Mouse (Mus musculus) kidney, postnatal 36 days (tissue): ENCODE data around the gene Dtnb.
"Not testable (repeated sequence)": the region's sequence is repeated elsewhere in the genome, so short reads cannot be mapped to it uniquely, and the experiment has no call there.

Experiments
- DNase-seq, 2 experiments: peaks; one replicate each; pipeline ENCODE4 v3.0.0; 2021 to 2022; ENCODE audit warnings: mixed read lengths in 2 of 2

Dtnb gene

DNA sequence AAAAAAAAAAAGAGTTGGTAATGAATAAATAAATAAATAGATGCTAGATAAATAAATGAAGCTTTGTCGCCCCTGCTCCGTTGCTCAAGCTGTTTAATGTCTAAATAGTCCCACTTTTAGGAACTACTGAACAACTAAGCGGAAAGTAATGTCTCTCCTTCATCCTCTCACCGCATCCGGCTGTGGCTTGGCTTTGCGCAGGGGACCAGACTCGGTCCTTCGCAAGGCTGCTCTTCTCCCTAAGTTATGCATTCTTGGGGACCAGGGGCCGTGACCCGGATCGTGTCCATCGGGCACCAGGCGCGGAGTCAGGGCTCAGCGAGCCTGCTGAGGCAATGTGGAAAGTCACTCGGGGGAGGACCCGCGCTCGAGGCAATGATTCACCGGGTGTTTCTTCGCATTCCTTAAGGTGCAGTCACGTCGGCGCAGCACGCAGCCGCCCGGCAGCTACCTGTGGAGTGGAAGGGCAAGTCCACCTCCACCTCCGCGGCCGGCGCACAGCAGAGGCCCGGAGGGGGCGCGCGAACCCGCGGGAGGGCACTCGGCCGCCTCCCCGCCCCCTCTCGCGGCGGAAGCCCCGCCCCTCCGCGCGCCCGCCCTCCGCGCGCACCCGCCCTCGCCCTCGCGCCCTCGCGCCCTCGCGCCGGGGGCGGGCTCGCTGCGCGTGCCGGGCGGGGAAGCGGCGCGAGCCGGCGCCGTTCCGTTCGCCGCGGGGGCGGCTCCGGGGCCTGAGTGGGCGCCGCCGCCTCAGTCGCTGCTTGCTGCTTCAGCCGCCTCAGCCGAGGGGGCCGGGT is at the start of gene Dtnb:
TSS of gene Dtnb (plus strand) at position 595 of the 794 bp plus-strand sequence.
- DNase-seq: peak; percentile 81 to 88

DNA sequence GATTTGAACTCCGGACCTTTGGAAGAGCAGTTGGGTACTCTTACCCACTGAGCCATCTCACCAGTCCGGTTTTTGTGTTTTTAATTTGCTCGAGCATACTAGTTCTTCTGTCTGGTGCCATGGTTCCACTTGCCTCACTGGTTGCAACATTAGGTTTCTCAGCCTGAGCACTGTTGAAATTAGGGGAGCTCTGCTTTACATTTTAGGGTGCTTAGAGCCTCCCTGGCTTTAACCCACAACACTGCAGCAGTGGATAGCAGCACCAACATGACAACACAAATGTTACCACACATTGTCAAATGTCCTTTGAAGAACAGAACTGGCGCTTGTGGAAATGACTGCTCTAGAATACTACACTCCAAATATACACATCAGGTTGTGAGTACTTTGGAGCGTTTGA is 46.6 kb upstream of the Dtnb start:
- DNase-seq: no peak

DNA sequence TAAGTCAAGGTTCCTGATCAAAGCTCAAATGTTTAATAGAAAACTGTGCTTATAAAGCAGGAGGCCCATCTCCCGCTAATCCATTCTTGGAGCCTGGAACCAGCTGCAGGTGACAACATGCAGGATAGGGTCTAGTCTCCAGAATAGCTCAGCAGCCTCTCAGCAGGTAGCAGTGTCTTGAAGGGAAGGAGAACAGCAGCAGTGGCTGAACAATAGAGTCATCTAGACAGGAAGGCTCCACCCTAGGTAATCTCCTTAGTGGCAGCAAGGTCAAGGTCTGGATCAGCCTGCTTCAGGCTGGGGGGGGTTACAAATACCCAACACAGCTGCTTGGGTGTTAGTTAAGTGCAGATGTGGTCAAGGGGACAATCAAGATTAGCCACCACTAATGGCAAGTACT is 36.7 kb upstream of the Dtnb start:
- not testable (repeated sequence) for DNase-seq

- peak; percentile 23 to 48 for DNase-seq
These were observed 34.6 kb upstream of the Dtnb start for GRCm38 (mm10) chr12:3537616-3538015.

GRCm38 (mm10) chr12:3538036-3538435 is 34.1 kb upstream of the Dtnb start:
- no peak for DNase-seq

GRCm38 (mm10) chr12:3539605-3540004 is 32.6 kb upstream of the Dtnb start:
- DNase-seq: no peak

- no peak for DNase-seq
These were observed 31.3 kb upstream of the Dtnb start for GRCm38 (mm10) chr12:3540871-3541270.

GRCm38 (mm10) chr12:3545451-3545850 is 26.7 kb upstream of the Dtnb start:
- no peak for DNase-seq

- DNase-seq: no peak
These were observed 26.0 kb upstream of the Dtnb start for GRCm38 (mm10) chr12:3546121-3546658.

DNA sequence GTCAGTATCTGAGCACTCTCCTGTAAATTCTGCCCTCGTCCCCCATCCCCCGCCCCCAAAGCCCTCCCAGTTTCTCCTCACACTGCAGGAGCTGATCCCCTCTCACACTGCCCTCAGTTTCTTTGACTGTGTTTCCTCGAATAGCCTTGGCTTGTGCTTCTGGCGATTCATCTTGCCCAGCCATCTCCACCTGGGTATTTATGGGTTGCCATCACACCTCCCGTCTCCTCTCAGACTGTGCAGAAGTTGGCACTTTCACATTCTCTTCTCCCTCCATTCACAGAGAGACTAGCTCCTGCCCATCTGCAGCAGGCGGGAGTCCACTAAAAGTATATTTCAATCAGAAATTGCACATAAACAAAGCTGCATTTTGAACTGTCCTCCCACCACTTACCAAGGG is 25.4 kb upstream of the Dtnb start:
- DNase-seq: no peak

- no peak for DNase-seq
These were observed 24.7 kb upstream of the Dtnb start for GRCm38 (mm10) chr12:3547506-3547905.

DNA sequence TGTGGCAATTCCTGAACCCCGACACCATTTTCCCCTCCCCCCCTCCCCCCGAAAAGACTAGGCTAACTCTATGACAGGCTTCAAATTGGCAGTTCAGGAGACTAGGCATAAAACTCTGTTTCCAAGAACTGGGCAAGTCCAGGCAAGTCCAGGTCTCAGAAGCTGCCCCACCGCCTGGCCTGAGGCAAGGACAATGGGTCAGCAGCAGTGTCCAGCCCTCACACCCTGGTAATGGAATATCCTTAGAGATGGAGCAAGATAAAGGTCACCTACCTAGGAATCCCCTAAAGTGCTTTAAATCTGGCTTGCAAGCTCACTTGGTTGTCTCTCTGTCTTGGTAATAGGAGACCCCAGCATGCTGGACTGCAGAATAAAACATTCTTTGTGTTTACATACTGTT is 24.3 kb upstream of the Dtnb start:
- DNase-seq: peak; percentile 7 to 22

DNA sequence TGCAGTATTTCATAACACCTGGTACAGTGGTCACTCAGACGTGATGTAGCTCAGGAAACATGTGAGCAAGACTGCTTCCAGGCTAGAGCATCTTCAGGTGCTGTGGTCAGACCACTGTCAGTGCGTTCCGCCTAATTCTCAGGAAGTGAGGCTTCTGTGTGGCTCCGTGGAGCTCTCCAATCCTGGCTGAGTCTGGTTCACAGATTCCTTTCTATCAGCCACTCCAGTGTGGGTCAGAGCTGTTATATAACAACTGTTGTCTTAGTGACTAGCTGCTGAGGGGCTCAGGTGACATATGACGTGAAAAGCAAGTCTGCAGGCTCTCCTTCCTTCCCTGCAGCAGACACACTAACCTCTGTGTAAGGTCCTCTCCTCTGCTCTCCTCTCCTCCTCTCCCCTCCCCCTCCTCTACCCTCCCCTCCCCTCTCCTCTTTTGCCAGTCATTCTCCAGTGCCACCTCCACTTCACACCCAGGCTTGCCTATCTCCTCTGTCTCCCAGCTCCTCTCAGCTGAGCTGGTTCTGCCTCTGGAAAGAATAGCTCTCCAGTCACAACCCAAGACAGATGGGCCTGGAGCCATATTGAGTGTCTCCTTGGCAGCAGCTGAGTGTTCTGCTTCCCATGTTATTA is 23.5 kb upstream of the Dtnb start:
- no peak for DNase-seq

DNA sequence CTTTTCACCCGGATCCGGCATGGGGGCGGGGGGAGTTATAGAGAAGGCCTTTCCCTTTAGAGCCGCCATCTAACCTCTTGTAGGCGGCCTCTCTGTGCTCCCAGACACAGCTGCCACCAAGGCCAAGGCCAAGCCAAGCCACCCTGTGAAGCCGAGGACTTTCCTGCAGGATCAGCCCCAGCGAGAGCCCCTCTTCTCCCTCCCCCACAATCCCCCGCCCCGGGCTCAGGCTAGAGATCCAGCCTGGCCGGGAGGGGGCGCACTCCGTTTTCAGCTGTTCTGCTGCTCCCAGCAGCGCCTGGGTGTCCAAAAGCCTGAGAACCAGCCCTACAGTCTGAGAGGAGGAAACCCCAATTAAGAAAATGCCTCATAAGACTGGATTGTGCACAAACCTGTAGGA is 21.9 kb upstream of the Dtnb start:
- DNase-seq: peak in 1 of 2 experiments; percentile 36

- no peak for DNase-seq
These were observed 14.5 kb upstream of the Dtnb start for GRCm38 (mm10) chr12:3557414-3558319.

DNA sequence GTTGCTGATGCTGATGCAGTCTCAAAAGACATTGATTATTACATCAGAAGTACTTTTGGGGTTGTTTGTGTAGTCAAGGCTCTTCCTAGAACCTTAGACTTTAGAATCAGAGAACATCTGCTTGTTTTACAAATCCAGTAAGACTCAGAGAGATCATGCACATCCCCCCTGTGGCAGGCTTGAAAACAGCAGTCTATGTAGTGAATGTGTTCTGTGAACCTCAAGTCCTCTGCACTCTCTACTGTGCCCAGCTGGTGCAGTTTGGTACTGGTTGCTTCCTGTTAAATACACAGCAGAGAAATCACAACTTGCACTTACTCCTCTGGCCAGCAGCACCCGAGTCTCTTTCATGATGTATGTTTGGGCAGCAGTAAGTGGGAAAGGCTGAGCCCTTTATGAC is 11.6 kb upstream of the Dtnb start:
- peak; percentile 68 to 79 for DNase-seq

DNA sequence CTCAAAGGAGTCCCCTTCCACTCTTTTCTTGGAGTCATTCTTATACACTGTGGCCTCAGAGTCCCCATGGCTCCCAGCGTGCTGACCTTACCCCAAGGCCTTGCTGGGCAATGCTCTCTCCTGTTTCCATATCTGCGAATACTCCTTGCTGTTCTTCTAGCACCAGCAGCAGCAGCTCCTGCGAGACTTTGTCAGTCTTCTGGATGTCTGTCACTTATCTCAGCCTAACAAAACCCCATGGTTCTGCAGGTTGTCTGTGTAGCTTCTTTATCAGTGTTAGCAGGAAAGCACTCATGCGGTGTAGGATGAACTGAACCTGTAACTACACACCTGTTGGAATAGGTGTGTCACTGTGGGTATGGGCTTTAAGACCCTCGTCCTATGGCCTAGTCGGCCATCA is 11.1 kb upstream of the Dtnb start:
- no peak for DNase-seq

- no peak for DNase-seq
These were observed 9.4 kb upstream of the Dtnb start for GRCm38 (mm10) chr12:3562806-3563205.

DNA sequence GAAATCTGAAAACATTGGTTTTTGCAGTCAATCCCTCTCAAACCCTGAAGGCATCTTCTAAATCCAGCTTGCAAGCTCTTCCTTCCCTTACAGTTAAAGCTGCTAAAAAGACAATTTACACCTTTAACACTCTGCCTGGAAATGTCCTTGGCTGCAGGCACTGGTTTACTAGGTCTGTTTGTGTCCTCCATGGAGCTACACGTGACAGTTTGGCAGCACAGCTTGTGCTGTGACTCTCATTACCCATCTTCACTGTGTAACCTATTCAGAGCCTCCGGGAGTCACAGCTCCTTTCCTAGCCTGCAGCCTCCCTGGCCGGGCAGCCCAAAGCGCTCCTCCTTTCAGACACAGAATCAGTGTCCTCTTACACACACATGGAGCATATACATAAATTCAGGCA is 8.5 kb upstream of the Dtnb start:
- DNase-seq: peak; percentile 43 to 64

DNA sequence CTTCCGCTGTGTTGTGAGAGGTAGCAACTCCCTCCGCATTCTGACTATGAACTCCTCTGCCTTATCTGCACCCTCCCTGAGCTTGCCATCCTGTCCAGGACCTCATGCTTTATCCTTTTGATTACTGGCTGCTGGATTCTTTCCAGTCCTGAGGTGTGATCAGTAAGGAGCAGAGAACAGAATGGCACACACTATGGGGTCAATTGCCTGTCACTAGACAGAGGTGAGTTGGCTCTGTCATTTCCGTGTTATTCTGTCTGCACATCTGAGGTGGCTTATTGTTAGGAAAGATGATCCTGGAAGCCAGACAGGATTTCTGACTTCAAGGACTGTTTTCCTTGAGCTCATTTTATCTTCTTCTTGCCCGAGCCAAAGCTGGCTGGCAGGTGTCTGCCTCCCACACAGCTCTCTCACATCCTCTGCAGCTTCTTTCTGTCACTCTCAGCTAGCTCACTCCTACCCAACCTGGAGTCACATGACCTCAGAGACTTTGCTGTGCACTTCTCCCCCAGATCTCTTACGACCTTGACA is 3.7 kb upstream of the Dtnb start:
- no peak for DNase-seq

- no peak for DNase-seq
These were observed 1.3 kb upstream of the Dtnb start for GRCm38 (mm10) chr12:3570711-3571400.
